Mouse (Mus musculus) Patski (cell line): ENCODE results near the gene Best2. TPM values are rescaled to one million over a fixed set of nuclear protein-coding genes. Genes with fewer than 3 reads are reported as not detected.

Experiments
- ATAC-seq: fragments of 100-300 bp; one replicate; pipeline ENCODE4 v1.8.0; 2021
- CTCF ChIA-PET: fragments of 350-600 bp; sonication (Branson Sonifier 250); formaldehyde crosslinking; loops from one replicate; lab custom pipeline; 2022; ENCODE audit warnings: inconsistent platforms; lab: Charles Lee
- POLR2A ChIA-PET: fragments of 350-600 bp; sonication (Branson Sonifier 250); formaldehyde crosslinking; loops from one replicate; lab custom pipeline; 2022; ENCODE audit warnings: antibody characterized with exemption, inconsistent platforms; lab: Charles Lee
- DNase-seq: peaks from one replicate; pipeline ENCODE4 v3.0.0-alpha.2; 2011; ENCODE audit warnings: low read depth, low spot score
- H3K27me3 ChIP-seq: fragments of 371-371 bp; one replicate; pipeline ENCODE4 v1.5.1; 2021
- CTCF ChIP-seq: fragments of 100-300 bp; IDR thresholded peaks from one replicate; pipeline ENCODE4 v1.5.1; 2021
- in situ Hi-C: fragments of 300-500 bp; cut with MboI; formaldehyde crosslinking; loops from 3 replicates; pipeline ENCODE4 v1.11.1; 2018; ENCODE audit warnings: low pct_unique_long_range_greater_than_20kb, mixed read lengths
- polyA plus RNA-seq: library from polyadenylated mRNA; unstranded; gene quantifications from one replicate; pipeline ENCODE4 v1.2.3, GENCODE M21; 2021

Best2 gene
- polyA plus RNA-seq, 1 experiment from 2014 or later, result 0.05 TPM

DNA sequence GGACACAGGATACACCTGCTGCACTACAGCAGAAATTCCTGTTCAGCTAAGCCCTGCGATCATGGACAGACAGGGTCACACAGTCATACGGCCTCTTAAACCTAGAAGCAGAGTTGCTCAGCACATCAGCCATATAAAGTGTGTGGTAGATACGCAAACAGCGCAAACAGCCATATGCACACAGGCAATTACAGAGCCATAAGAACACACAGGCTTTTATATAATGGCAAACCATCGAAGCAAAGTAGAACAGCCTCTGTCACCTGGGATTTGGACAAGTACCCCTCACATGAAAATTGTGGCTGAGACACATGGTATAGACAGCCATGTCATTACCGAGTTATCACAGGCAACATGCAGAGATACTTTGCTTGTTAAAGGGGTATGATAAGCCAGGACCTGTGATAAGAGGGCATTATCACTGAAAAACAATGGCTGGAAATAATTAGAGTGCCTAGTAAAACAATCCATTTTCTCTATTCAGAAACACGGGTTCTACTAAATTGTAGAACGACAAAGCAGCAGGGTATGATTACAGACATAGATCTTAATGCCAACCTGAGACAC, 27.9 kb downstream of the Best2 start:
- no peak for DNase-seq
- no peak for TF ChIP-seq CTCF
- no peaks in the 10 kb centered on the region for H3K27me3 ChIP-seq
- CTCF ChIA-PET, result interaction anchor here (8.7 kb wide), 1 partner anchor 11 kb away, joined by 351 read pairs; the partner anchor contains the start of genes Gm49661, Junb, Prdx2 and Rnaseh2a
- POLR2A ChIA-PET, result interaction anchor here (10.0 kb wide), 1 partner anchor 10 kb away, joined by 225 read pairs; the partner anchor contains the start of gene Junb
- in situ Hi-C loops, result loop anchor here (10.0 kb wide), 2 partner anchors 322 to 782 kb away; partner anchors contain the start of gene Ier2
- ATAC-seq, result no peak

DNA sequence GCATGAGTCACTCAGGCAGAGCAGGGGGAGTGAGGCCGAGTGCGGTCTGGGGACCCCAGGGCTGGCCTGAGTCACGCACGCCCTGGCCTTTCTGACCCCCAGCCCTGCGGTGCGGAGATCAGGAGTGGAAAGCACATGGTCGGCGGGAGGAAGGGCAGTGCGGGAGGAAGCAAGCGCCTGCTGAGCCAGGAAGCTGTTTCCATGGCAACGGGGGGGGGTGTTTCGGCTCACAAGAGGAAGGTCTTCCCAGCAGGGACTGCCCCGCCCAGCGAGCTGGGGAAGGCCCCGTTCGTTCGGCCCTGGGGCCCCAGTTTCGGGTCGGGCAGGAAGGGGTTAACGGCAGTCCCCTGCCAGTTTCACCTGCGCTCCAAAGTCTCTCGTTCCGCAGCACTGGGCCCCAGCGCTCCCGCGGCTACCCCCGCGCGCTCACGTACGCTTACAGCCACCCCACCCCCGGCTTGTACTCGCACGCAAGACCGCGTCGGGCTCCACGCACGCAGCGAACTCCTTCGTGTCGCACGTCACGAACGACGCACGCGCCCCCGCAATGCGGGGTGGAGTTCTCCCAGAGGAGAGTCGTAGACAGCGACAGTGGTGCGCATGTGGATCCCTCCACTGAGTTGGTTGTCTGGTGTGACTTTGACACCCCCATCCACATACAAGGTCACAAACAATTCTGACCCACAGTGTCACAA, 28.5 kb downstream of the Best2 start:
- ATAC-seq (peak; percentile 11), DNase-seq (no peak)
- H3K27me3 ChIP-seq, result no peaks in the 10 kb centered on the region
- ChIA-PET CTCF (interaction anchor here (2.8 to 8.7 kb wide), 2 partner anchors 10 to 11 kb away, joined by 24 to 351 read pairs; partner anchors contain the start of genes Gm49661, Junb, Prdx2 and Rnaseh2a), POLR2A (interaction anchor here (1.0 to 10.0 kb wide), 2 partner anchors 9 to 18 kb away, joined by 3 to 225 read pairs; partner anchors contain the start of gene Junb)
- in situ Hi-C loops, result loop anchor here (10.0 kb wide), 2 partner anchors 321 to 781 kb away; partner anchors contain the start of gene Ier2
- no peak for TF ChIP-seq CTCF

DNA sequence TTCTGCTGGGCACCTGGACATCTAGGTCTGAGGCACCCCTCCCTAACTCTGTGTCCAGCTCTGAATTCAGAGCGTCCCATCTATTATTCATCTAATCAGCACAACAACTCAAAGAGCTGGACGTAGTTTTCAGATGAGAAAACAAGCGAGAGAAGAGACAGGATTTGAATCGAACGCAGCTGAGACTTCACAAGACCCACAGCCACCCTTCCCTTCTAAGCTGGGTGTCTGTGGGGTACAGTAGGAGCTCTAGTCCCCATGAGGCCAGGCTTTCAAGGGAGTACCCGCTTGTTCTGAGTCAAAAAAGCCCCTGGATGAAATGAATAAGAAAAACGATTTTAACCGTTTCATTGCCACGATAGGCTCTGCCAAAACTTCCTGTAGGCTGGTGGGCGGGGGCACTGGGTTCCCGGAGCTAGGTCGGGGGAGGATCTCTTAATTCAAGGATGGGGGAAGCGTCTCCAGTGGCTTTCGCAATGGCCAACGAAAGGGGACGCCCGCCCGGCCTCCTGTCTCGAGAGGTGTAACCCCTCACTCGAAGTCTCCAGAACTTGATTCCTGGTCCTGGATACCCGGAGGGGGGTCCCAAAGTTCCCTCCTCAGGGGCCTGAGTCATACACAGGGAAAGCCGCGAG, 29.2 kb downstream of the Best2 start:
- no peak for DNase-seq
- TF ChIP-seq CTCF, result no peak
- in situ Hi-C loops, result loop anchor here (10.0 kb wide), 2 partner anchors 320 to 780 kb away; partner anchors contain the start of gene Ier2

DNA sequence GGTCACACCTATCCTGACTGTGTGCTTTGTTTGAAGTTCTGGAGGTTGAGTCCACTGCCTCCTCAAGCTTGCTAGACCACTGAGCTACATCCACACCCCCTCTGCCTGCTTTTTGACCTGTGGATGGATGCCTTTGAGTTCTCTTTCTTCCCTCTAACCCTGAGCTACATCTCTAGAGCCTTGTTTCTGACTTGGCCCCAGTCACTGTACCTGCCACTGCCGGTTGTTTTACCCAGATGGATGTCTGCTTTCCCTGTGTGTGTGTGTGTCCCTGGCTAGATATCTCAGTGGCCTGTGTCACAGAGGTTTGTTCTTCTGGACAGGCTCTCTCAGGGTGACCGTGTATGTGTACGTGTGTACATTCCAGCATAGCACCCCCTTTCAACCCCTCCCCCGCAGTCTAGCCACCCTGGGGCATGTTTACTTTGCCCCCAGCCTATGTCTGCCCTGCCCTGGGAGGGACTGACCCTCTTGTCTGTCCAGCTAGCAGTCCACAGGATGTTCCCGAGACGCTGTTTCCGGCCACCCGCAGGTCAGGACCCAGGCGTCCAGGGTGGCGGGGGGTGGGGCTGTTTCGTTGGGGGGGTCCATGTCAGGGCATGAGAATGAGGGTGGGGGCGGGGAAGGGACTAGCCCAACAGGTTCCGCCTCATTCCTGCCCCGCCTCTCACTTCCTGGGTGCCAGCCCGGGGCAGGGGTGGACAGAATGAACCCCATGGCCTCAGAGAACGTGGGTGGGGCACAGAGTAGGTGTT, 29.9 kb downstream of the Best2 start:
- DNase-seq, result no peak
- TF ChIP-seq CTCF, result no peak
- in situ Hi-C loops, result loop anchor here (10.0 kb wide), 2 partner anchors 320 to 780 kb away; partner anchors contain the start of gene Ier2
- CTCF ChIA-PET, result interaction anchor here (2.8 kb wide), 1 partner anchor 9 kb away, joined by 24 read pairs; no protein-coding TSS in a partner anchor
- no peak for ATAC-seq
- POLR2A ChIA-PET, result interaction anchor here (1.0 to 10.0 kb wide), 2 partner anchors 8 to 17 kb away, joined by 3 to 225 read pairs; partner anchors contain the start of gene Junb
- no peaks in the 10 kb centered on the region for H3K27me3 ChIP-seq

More for the DNA sequence above, 29.2 kb downstream of the Best2 start:
- POLR2A ChIA-PET, result interaction anchor here (1.0 to 10.0 kb wide), 2 partner anchors 8 to 18 kb away, joined by 3 to 225 read pairs; partner anchors contain the start of gene Junb
- ATAC-seq, result no peak
- CTCF ChIA-PET, result interaction anchor here (2.8 kb wide), 1 partner anchor 9 kb away, joined by 24 read pairs; no protein-coding TSS in a partner anchor
- no peaks in the 10 kb centered on the region for H3K27me3 ChIP-seq

DNA sequence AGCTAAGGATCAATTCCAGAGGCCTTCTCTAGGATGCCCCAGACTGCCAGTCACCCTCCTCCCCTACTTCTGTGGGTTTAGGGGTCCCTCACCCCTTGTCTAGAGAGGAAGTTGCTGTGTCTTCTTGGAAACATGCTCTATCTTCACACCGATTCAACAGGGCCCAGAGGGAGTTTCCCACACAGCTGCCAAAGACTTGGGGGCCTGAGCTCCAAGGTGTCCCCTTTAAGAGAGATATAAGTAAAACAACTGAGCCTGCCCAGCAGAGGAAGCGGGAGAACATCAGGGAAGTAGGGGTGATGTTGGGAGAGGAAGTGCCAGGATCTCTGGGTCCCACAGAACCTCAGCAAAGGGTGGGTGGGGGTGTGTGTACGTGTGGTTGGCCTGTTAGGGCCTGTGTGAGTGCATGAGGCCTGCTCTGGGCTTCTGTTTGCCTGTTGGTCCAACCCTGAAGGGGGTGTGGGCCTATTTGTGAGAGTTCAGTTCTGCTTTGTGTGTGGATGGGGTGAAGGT, 31.8 kb downstream of the Best2 start:
- in situ Hi-C loops, result loop anchor here (10.0 kb wide), 2 partner anchors 318 to 778 kb away; partner anchors contain the start of gene Ier2

DNA sequence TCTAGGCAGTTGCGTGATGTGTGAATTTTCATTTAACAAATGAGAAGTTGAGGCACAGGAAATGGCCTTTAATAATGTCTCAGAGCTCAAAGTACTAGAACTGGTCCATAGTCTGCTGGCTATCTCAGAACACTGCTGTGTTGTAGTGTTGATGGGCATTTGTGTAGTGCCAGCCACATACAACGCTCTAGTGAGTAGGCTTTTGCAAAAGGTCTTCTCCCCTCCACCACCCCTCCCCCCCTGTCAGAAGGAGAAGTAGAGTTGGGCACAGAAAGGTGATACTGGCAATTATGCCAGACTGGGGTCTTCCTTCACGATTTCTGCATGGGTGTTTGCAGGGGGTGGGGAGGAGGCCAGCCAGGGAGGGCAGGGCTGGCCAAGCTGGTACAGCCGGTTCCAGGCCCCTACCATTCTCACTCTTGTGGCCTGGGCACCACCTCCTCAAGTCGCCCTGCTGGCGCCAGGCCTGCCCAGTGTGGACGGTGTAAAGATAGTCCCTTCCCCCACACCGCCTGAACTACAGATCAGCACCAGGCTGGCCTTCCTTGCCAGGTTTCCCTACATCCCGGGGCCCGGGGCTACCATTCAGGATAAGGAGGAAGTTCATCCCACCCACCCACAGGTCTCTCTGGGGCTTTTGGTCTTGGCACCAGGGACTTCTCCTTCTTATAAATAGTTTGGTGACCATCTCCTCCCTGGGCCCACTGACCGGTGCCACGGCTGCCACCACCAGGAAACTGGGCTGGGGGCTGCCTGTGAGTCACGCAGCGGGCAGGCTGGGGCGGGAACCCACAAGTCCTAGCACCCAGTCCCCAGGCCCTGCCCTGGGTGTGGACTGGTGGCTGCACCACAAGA, 32.5 kb downstream of the Best2 start:
- in situ Hi-C loops, result loop anchor here (10.0 kb wide), 2 partner anchors 317 to 777 kb away; partner anchors contain the start of gene Ier2
- TF ChIP-seq CTCF, result no peak
- CTCF ChIA-PET, result interaction anchor here (13.4 kb wide), 1 partner anchor 9 kb away, joined by 351 read pairs; the partner anchor contains the start of gene Hook2
- no peak for ATAC-seq
- H3K27me3 ChIP-seq, result no peaks in the 10 kb centered on the region
- DNase-seq, result no peak
- POLR2A ChIA-PET, result interaction anchor here (2.0 to 9.8 kb wide), 3 partner anchors 6 to 89 kb away, joined by 5 to 225 read pairs (median 15); partner anchors contain the start of genes Dhps, Gm49661, Hook2 and Prdx2

More for the DNA sequence above, 31.8 kb downstream of the Best2 start:
- POLR2A ChIA-PET, result no interaction called here
- DNase-seq (no peak), ATAC-seq (no peak)
- TF ChIP-seq CTCF, result no peak
- no peaks in the 10 kb centered on the region for H3K27me3 ChIP-seq
- CTCF ChIA-PET, result no interaction called here

DNA sequence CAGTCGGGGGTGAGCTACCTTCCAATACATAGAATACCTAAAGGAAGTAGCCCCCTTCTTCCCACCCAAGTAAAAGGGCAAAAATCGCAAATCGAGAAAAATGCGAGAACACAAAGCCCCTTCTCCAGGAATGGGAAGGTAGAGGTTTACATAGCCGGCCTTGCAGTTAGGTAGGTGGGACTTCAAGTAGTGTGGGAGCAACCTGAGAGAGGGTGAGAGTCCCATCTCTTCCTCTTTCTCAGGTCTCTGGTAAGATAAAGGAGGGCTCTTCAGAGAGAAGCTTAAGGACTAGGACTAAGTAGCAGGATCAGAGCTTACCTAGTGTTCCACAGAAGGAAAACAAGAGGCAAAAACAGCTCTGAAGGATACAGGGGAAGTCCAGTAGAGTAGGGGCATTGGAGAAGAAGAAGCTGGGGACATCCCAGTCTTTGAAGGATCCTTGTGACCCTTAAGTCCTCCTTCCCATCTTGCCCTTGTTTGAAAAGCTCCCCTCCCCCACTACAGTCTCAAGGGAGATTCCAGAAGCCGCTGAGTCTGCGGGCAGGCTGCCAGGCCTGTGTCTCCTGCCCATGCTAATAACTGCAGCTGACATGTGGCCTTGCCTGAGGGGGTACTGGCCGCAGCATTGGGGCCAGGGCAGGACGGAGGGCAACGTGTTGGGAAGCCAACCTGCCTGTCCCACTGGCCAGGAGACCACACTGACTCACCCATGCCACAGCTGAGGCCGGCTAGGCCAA, 33.5 kb downstream of the Best2 start:
- CTCF ChIA-PET, result interaction anchor here (13.4 kb wide), 1 partner anchor 10 kb away, joined by 351 read pairs; the partner anchor contains the start of gene Hook2
- in situ Hi-C loops, result loop anchor here (10.0 kb wide), 2 partner anchors 316 to 776 kb away; partner anchors contain the start of gene Ier2
- H3K27me3 ChIP-seq, result no peaks in the 10 kb centered on the region
- ATAC-seq, result peak; percentile 6
- no peak for TF ChIP-seq CTCF
- peak; percentile 100 for DNase-seq
- POLR2A ChIA-PET, result interaction anchor here (1.3 to 9.8 kb wide), 5 partner anchors 7 to 90 kb away, joined by 3 to 225 read pairs (median 5); partner anchors contain the start of genes Dhps, Gm49661, Hook2 and Prdx2
